Mouse (Mus musculus): ENCODE data around the gene BC035947. TPM values are rescaled to one million over a fixed set of nuclear protein-coding genes. Genes with fewer than 3 reads are reported as not detected.
"Not testable (repeated sequence)": the region's sequence is repeated elsewhere in the genome, so short reads cannot be mapped to it uniquely, and the experiment has no call there.

BC035947 gene
- polyA plus RNA-seq, 1 experiment from 2014 or later, result 0.55 TPM

GRCm38 (mm10) chr1:78507137-78507536 lies 4.8 kb downstream of the BC035947 start:
- Histone ChIP-seq H3K4me3 (ENCODE audit: low read length) (no peak overlapping the region), H3K36me3 (ENCODE audit: control insufficient read depth, insufficient read depth, low read length) (no peaks in the 10 kb centered on the region), H3K4me1 (ENCODE audit: control insufficient read depth, insufficient read depth, low read length) (peaks cover 4% of the 10 kb centered on the region), H3K27me3 (replicated peaks; ENCODE audit: control insufficient read depth, insufficient read depth, low read length) (no peaks in the 10 kb centered on the region), H3K27ac (ENCODE audit: low read length) (peak overlapping the region; percentile 33; the same call in 1 of the 2 replicates), H3K4me2 (ENCODE audit: low read depth, low read length) (no peak overlapping the region), H3K9me3 (ENCODE audit: control insufficient read depth, low read length) (no peaks in the 10 kb centered on the region), H3K9ac (ENCODE audit: low read depth, low read length) (no peak overlapping the region)
- WGBS, result 45% methylated on average over 1 of the region's 1 CpGs
- ATAC-seq, result peak; percentile 89

- no peak overlapping the region for H3K4me2 ChIP-seq (ENCODE audit: low read depth, low read length)
- 76% methylated on average over 6 of the region's 6 CpGs for WGBS
- H3K36me3 ChIP-seq (ENCODE audit: control insufficient read depth, insufficient read depth, low read length), result no peaks in the 10 kb centered on the region
- H3K9me3 ChIP-seq (ENCODE audit: control insufficient read depth, low read length), result no peaks in the 10 kb centered on the region
- peak; percentile 87 for ATAC-seq
- H3K27ac ChIP-seq (ENCODE audit: low read length), result peak overlapping the region; percentile 48
- no peak overlapping the region for H3K9ac ChIP-seq (ENCODE audit: low read depth, low read length)
- no peaks in the 10 kb centered on the region for H3K4me1 ChIP-seq (ENCODE audit: control insufficient read depth, insufficient read depth, low read length)
- no peak overlapping the region for H3K4me3 ChIP-seq (ENCODE audit: low read length)
- H3K27me3 ChIP-seq (replicated peaks; ENCODE audit: control insufficient read depth, insufficient read depth, low read length), result no peaks in the 10 kb centered on the region
Observed at GRCm38 (mm10) chr1:78502527-78502926, 9.4 kb downstream of the BC035947 start.

GRCm38 (mm10) chr1:78501856-78502255 lies 10.1 kb downstream of the BC035947 start:
- not testable (repeated sequence) for H3K4me2 ChIP-seq (ENCODE audit: low read depth, low read length); H3K9ac ChIP-seq (ENCODE audit: low read depth, low read length); H3K4me1 ChIP-seq (ENCODE audit: control insufficient read depth, insufficient read depth, low read length); H3K36me3 ChIP-seq (ENCODE audit: control insufficient read depth, insufficient read depth, low read length); H3K4me3 ChIP-seq (ENCODE audit: low read length); ATAC-seq; H3K9me3 ChIP-seq (ENCODE audit: control insufficient read depth, low read length); H3K27me3 ChIP-seq (replicated peaks; ENCODE audit: control insufficient read depth, insufficient read depth, low read length)
- H3K27ac ChIP-seq (ENCODE audit: low read length), result 0 out of 2 replicates have a peak overlapping the region, but pooled peaks have one; percentile 48
- WGBS, result 86% methylated on average over 12 of the region's 12 CpGs

DNA sequence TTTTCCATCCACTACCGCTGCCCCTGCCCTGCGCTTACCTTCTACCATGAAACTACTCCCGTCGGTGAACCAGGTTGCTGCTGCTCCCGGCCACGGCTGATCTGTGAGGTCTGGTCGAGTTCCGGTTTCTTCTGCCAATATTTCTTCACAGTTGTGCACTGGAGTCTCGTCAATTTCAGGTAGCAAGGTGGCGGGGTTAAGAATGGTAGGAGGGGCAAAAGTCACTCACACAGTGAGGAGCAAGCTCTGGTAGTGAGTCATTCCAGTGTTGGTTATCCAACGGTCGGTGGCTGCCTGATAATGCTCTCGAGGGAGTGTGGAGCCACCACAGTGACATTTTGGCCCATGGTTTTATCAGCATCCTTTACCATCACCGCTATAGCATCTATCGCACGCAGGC lies 10.9 kb downstream of the BC035947 start:
- no peak overlapping the region for H3K4me3 ChIP-seq (ENCODE audit: low read length)
- H3K9me3 ChIP-seq (ENCODE audit: control insufficient read depth, low read length), result no peaks in the 10 kb centered on the region
- WGBS, result 90% methylated on average over 16 of the region's 16 CpGs
- H3K36me3 ChIP-seq (ENCODE audit: control insufficient read depth, insufficient read depth, low read length), result no peaks in the 10 kb centered on the region
- no peak overlapping the region for H3K27ac ChIP-seq (ENCODE audit: low read length)
- no peak for ATAC-seq
- H3K27me3 ChIP-seq (replicated peaks; ENCODE audit: control insufficient read depth, insufficient read depth, low read length), result no peaks in the 10 kb centered on the region
- no peaks in the 10 kb centered on the region for H3K4me1 ChIP-seq (ENCODE audit: control insufficient read depth, insufficient read depth, low read length)
- no peak overlapping the region for H3K4me2 ChIP-seq (ENCODE audit: low read depth, low read length)
- no peak overlapping the region for H3K9ac ChIP-seq (ENCODE audit: low read depth, low read length)

- Histone ChIP-seq H3K36me3 (ENCODE audit: control insufficient read depth, insufficient read depth, low read length) (no peaks in the 10 kb centered on the region), H3K4me1 (ENCODE audit: control insufficient read depth, insufficient read depth, low read length) (peaks cover 16% of the 10 kb centered on the region), H3K27ac (ENCODE audit: low read length) (peak overlapping the region; percentile 81; the same call in 1 of the 2 replicates), H3K4me3 (ENCODE audit: low read length) (no peak overlapping the region), H3K4me2 (ENCODE audit: low read depth, low read length) (0 out of 2 replicates have a peak overlapping the region, but pooled peaks have one; percentile 64), H3K27me3 (replicated peaks; ENCODE audit: control insufficient read depth, insufficient read depth, low read length) (no peaks in the 10 kb centered on the region), H3K9ac (ENCODE audit: low read depth, low read length) (no peak overlapping the region), H3K9me3 (ENCODE audit: control insufficient read depth, low read length) (no peaks in the 10 kb centered on the region)
- 59% methylated on average over 1 of the region's 1 CpGs for WGBS
- no peak for ATAC-seq
Observed at GRCm38 (mm10) chr1:78490143-78490542, 21.8 kb downstream of the BC035947 start.

GRCm38 (mm10) chr1:78488752-78489492 lies 23.0 kb downstream of the BC035947 start, which contains the start of gene Farsb:
Gene Farsb, minus strand, starts transcription at chr1:78488897.
- Histone ChIP-seq H3K27ac (ENCODE audit: low read length) (peak within 1 kb of the TSS; percentile 81), H3K36me3 (ENCODE audit: control insufficient read depth, insufficient read depth, low read length) (no peaks in the 10 kb centered on the region), H3K4me3 (ENCODE audit: low read length) (peak within 1 kb of the TSS; percentile 96), H3K9me3 (ENCODE audit: control insufficient read depth, low read length) (no peaks in the 10 kb centered on the region), H3K4me1 (ENCODE audit: control insufficient read depth, insufficient read depth, low read length) (peaks cover 21% of the 10 kb centered on the region), H3K27me3 (replicated peaks; ENCODE audit: control insufficient read depth, insufficient read depth, low read length) (no peaks in the 10 kb centered on the region), H3K9ac (ENCODE audit: low read depth, low read length) (peak within 1 kb of the TSS; percentile 93), H3K4me2 (ENCODE audit: low read depth, low read length) (peak within 1 kb of the TSS; percentile 69)
- peak; percentile 97 for ATAC-seq
- under 1% methylated on average over 31 of the region's 31 CpGs for WGBS

DNA sequence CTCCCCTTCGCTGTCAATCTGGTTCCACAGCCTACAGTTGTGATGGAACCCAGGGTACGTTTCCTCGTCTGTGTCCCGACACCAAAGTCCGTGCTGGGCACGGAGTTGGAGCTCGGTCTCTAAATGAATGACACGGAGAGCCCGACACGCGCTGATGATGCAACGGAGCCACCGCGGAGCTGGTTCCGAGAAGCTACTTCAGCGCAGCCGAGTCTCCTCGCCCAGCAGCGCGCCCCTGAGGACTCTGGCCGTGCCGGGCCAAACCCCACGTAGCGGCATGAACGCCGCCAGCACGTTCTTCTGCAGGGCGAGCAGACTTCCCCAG lies 23.6 kb downstream of the BC035947 start:
- no peaks in the 10 kb centered on the region for H3K9me3 ChIP-seq (ENCODE audit: control insufficient read depth, low read length)
- no peak; the same call in 1 of the 2 replicates for ATAC-seq
- WGBS, result under 1% methylated on average over 28 of the region's 28 CpGs
- H3K27me3 ChIP-seq (replicated peaks; ENCODE audit: control insufficient read depth, insufficient read depth, low read length), result no peaks in the 10 kb centered on the region
- peak overlapping the region; percentile 69 for H3K4me2 ChIP-seq (ENCODE audit: low read depth, low read length)
- H3K4me1 ChIP-seq (ENCODE audit: control insufficient read depth, insufficient read depth, low read length), result peaks cover 21% of the 10 kb centered on the region
- no peaks in the 10 kb centered on the region for H3K36me3 ChIP-seq (ENCODE audit: control insufficient read depth, insufficient read depth, low read length)
- H3K4me3 ChIP-seq (ENCODE audit: low read length), result peak overlapping the region; percentile 96
- peak overlapping the region; percentile 81 for H3K27ac ChIP-seq (ENCODE audit: low read length)
- H3K9ac ChIP-seq (ENCODE audit: low read depth, low read length), result peak overlapping the region; percentile 93

GRCm38 (mm10) chr1:78484361-78484760 lies 27.6 kb downstream of the BC035947 start:
- peak overlapping the region; percentile 81 for H3K27ac ChIP-seq (ENCODE audit: low read length)
- H3K27me3 ChIP-seq (replicated peaks; ENCODE audit: control insufficient read depth, insufficient read depth, low read length), result no peaks in the 10 kb centered on the region
- H3K4me1 ChIP-seq (ENCODE audit: control insufficient read depth, insufficient read depth, low read length), result peaks cover 21% of the 10 kb centered on the region
- 0 out of 2 replicates have a peak overlapping the region, but pooled peaks have one; percentile 12 for H3K9ac ChIP-seq (ENCODE audit: low read depth, low read length)
- 66% methylated on average over 2 of the region's 2 CpGs for WGBS
- no peak overlapping the region for H3K4me3 ChIP-seq (ENCODE audit: low read length)
- H3K4me2 ChIP-seq (ENCODE audit: low read depth, low read length), result no peak overlapping the region
- no peak for ATAC-seq
- no peaks in the 10 kb centered on the region for H3K36me3 ChIP-seq (ENCODE audit: control insufficient read depth, insufficient read depth, low read length)
- H3K9me3 ChIP-seq (ENCODE audit: control insufficient read depth, low read length), result no peaks in the 10 kb centered on the region

DNA sequence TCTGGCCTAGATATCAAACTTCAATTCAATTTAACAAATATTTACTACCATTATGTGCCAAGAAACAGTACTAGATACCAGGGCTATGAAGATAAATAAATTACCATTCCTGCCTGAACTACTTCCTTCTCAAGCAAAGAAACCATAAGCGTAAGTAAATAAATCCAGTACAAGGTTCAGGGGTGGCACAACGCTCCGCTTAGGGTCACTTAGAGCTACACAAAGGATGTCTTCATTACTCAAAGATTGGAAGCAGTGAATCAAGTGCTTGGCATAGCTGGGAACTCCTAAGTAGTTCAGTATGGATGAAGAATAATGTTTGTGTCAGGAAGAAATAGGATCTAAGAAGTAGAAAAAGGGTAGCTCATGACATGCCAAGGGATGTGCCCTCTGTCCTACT lies 28.5 kb downstream of the BC035947 start:
- Histone ChIP-seq H3K36me3 (ENCODE audit: control insufficient read depth, insufficient read depth, low read length) (no peaks in the 10 kb centered on the region), H3K9me3 (ENCODE audit: control insufficient read depth, low read length) (no peaks in the 10 kb centered on the region), H3K4me1 (ENCODE audit: control insufficient read depth, insufficient read depth, low read length) (peaks cover 21% of the 10 kb centered on the region), H3K9ac (ENCODE audit: low read depth, low read length) (no peak overlapping the region), H3K27me3 (replicated peaks; ENCODE audit: control insufficient read depth, insufficient read depth, low read length) (no peaks in the 10 kb centered on the region), H3K4me2 (ENCODE audit: low read depth, low read length) (0 out of 2 replicates have a peak overlapping the region, but pooled peaks have one; percentile 7), H3K27ac (ENCODE audit: low read length) (peak overlapping the region; percentile 81), H3K4me3 (ENCODE audit: low read length) (no peak overlapping the region)
- ATAC-seq, result peak; percentile 91
- 62% methylated on average over 3 of the region's 3 CpGs for WGBS
